Mouse (Mus musculus): ENCODE results near the gene Notch1.

DNA sequence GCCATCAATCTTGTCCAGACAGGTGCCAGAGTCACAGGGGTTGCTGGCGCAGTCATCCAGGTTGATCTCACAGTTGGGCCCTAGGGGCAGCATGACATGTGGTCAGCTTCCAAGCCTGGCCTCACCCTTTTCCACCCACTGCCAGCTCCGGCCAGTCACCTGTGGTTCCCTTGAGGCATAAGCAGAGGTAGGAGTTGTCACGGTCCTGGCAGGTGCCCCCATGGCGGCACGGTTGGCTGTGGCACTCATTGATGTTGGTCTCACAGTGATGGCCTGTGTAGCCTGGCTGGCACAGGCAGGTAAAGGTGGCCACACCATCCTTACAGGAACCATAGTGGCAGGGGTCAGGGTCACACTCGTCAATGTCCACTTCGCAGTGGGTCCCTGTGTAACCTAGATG lies 38.6 kb downstream of the Notch1 start:
- no peak for TF ChIP-seq CTCF (IDR thresholded peaks at IDR 0.05; ENCODE audit: low read depth)
- TF ChIP-seq EP300 (IDR thresholded peaks at IDR 0.05; ENCODE audit: low read depth) = no peak
